Mouse (Mus musculus): ENCODE results near the gene Nmnat3.

DNA sequence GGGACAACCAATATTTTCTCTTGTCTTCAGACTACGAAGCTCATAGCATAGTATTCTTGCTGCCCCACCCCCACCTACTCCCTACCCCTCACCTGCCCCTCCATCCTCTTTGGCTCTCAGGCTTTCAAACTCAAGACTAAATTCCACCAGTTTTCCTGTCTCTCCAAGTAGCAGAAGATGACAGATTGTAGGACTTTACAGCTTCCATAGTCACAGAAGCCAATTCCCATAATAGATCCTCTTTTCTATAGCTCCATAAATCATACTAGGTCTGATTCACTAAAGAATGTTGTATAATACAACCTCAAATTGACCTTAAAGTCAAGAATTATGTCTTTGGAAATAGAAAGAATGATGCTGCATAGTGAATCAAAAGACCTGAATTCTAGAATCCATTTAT lies 3.4 kb downstream of the Nmnat3 start:
- no peak for TF ChIP-seq CTCF (IDR thresholded peaks at IDR 0.05; ENCODE audit: borderline replicate concordance, control insufficient read depth, extremely low read depth, insufficient read depth, low read length, poor library complexity)
- no peak for TF ChIP-seq POLR2A (IDR thresholded peaks at IDR 0.05; ENCODE audit: control insufficient read depth, extremely low read depth, insufficient read depth, low read length, poor library complexity)
